Mouse (Mus musculus) cerebral cortex, adult 2 months (tissue): Measurements from ENCODE around the gene Orc1.

ENCODE experiments used
- WGBS: fragments of 180-500 bp; shearing (Covaris S2); methylation state at CpG from one replicate; pipeline ENCODE4 v1.1.7; 2018; 5-methylcytosine and 5-hydroxymethylcytosine counted together

Gene Orc1

DNA sequence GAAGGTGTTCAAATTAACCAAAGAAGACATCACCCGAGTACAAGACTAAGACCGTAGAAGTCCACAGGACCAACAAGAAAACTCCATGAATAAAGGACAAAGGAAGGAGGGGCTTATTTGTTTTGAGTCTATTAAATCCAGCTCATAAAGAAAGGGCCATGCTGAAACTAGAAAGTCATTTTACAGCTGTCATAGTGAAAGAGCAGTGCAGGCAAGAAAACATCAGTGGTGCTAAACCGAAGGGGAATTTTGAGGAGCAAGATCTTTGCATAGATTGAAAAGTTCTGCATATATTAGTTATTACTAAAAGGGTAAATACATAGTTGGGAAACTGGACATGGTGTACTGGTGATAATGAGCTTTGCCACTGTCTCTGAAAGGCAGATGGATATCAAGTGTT, 58.5 kb downstream of the Orc1 start:
- WGBS, result 84% methylated on average over 3 of the region's 3 CpGs

DNA sequence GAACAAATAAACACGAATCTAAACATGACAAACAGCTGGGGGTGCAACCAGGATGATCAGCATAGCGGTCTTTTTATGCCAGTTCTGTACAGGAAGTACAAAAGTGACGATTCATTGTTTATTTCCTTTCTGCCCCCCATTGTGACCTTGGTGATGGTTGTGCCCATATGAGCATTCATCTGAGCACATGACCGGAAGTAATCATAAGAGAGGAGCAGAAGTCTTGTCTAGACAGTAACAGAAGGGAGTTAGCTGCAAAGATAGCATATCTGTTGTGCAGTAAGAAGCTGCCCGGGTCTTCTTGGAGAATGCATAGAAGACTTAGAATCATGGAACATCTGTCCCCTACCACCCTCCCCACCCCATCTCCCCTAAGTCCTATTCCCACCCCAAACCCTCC, 59.5 kb downstream of the Orc1 start:
- WGBS, result 62% methylated on average over 5 of the region's 5 CpGs

DNA sequence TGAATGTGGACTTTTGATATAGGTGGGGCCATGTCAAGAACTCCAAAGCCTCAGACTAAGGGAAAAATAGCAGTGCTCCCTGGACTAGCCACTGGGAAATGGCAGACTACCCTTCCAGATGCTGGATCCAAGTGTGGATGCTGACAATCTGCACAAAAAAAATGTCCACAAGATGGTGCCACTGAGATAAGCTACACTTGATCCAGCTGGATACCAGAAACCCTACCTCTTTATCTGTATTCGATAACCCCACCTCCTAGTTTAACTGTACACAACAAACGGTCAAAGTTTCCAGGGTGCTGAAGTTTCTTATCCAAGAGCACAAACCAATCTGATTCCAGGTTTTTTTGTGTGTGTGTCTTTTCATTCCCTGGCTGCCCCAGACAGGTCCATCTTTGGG, 85.2 kb downstream of the Orc1 start:
- WGBS, result 50% methylated on average over 2 of the region's 2 CpGs
